Mouse (Mus musculus): Measurements from ENCODE around the gene Peg3.

DNA sequence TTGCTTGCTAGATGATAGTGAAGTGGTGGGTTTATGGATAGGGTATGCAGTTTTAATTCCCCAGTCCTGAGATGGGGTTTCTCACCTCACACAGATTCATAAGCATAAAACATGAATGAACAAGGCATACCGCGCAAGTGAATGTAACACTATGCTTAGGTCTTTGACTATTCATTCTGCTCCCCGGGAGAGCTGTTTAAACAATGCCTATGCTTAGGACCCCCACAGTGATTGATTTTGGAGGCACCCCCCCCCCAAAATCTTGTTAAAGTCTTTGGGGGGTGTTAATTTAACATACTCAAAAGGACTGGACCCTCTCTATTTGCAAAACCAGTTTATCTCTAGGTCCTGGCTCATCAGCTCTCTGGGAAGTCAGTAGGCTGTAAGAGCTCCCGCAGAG is 1.7 kb upstream of the Peg3 start:
- TF ChIP-seq TAL1 (IDR thresholded peaks at IDR 0.05; ENCODE audit: low read length) = no peak
- no peak for TF ChIP-seq ZC3H11A (IDR thresholded peaks at IDR 0.05; ENCODE audit: low read depth, low read length)
- TF ChIP-seq GATA1 (IDR thresholded peaks at IDR 0.05; ENCODE audit: low read depth, low read length) = no peak
- TF ChIP-seq CTCF (IDR thresholded peaks at IDR 0.05 in 2 of 3, conservative IDR thresholded peaks at IDR 0.05 in 1 of 3; ENCODE audit: control insufficient read depth in 1 of 3, insufficient read depth in 1 of 3, low read depth in 2 of 3, low read length in 3 of 3, poor library complexity in 1 of 3, severe bottlenecking in 1 of 3) = no peak
- no peak for TF ChIP-seq MXI1 (IDR thresholded peaks at IDR 0.05; ENCODE audit: low read depth, low read length)
- no peak for TF ChIP-seq GABPA (IDR thresholded peaks at IDR 0.05; ENCODE audit: low read depth, low read length)
- no peak for TF ChIP-seq E2F4 (IDR thresholded peaks at IDR 0.05; ENCODE audit: borderline replicate concordance, low read depth, low read length)
- no peak for TF ChIP-seq CHD2 (IDR thresholded peaks at IDR 0.05; ENCODE audit: low read length)
- TF ChIP-seq SMC3 (IDR thresholded peaks at IDR 0.05; ENCODE audit: low read depth, low read length) = no peak
- no peak for TF ChIP-seq ZNF384 (IDR thresholded peaks at IDR 0.05; ENCODE audit: low read depth, low read length)
- no peak for TF ChIP-seq TBP (IDR thresholded peaks at IDR 0.05; ENCODE audit: low read depth, low read length)

Data from MEL (cell line).